Mouse (Mus musculus): ENCODE data around the gene Ace3.
A peak's percentile ranks its signal among the peaks of the same experiment; 100 is the strongest.

The Ace3 gene

DNA sequence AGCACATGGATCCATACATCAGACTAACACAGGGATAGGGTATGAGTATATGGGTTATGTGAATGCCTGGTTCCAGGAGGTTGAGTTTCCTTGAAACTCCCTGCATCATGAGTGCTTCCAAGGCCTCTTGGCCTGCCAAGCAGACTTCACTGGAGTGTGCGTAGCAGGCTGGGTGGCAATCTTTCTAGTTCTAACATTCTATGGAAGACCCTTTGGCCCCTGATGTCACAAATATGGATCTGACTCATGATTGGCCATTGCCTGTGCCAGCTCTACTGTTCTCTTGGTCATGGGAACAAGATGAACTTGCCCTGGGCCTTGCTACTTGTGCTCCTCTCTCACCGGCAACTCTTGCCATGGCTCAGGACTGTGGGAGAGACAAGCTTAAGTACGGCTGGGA lies at the start of gene Ace3:
TSS of gene Ace3 (plus strand) at position 301 of the 400 bp plus-strand sequence.
- no peak for TF ChIP-seq GATA4 (IDR thresholded peaks at IDR 0.05; ENCODE audit: insufficient replicate concordance, low read length)

DNA sequence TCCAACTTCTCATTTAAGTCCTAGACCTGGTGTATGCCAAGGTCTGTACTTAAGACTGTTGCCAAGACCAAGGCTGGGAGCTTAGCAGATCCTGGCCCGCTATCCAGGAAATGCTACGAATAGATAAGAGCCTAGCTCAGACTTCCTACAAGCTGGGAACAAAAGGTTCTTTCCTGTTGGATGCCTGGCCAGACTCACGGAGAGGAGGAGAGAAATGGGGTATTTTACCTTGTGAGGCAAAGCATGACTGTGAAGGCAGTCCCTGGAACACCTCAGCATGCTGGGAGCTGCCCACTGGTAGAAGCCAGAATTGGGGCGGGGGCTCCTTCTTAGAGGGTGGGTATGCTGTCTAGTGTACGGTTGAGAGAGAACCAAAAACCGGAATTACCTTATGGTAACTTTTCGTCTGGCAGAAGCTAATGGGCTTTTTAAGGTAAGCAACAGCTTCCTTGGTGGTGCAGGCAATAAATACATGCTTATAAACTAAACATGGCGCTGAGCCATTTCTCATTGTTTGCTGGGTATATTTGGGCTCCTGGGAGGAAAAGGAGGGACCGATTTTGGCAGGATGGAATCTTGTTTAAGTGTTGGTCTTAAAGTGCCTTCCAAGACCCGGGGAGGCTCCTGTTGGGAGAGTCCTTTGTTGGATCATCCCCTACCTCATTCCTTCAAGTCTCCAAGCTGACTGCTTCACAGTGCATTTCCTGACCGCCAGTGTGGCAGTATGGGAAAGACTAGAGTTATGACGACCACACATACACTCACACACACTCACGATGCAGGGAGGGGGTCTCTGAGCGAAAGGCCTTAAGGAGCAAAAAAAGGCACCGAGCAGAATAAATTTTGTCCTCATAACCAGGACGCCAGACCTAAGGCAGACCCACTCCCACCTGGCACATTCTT lies 49.5 kb upstream of the Ace3 start:
- peak; percentile 59 for TF ChIP-seq GATA4 (IDR thresholded peaks at IDR 0.05; ENCODE audit: insufficient replicate concordance, low read length)

DNA sequence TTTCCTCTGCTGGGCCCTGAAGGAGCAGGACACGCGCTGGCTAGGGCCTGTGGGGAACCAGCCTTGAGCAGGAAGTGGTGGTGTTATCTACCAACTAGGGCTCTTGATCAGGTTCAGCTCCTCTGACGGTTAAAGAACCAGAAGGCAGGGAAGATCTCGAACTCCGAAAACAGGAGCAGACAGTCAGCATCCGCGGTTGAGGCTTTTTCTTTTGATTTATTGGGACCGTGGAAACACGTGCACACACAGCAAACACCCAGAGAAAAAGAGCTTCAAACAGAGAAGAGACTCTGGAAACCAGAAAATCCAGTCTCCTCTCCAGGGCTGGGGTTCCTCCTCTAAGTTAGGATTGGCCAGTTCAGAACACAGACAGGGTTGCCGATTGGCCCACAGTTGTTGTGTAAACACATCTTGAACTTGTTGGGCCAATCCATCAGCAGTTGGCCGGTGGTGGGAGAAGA lies 47.8 kb upstream of the Ace3 start:
- TF ChIP-seq GATA4 (IDR thresholded peaks at IDR 0.05; ENCODE audit: insufficient replicate concordance, low read length), result no peak

DNA sequence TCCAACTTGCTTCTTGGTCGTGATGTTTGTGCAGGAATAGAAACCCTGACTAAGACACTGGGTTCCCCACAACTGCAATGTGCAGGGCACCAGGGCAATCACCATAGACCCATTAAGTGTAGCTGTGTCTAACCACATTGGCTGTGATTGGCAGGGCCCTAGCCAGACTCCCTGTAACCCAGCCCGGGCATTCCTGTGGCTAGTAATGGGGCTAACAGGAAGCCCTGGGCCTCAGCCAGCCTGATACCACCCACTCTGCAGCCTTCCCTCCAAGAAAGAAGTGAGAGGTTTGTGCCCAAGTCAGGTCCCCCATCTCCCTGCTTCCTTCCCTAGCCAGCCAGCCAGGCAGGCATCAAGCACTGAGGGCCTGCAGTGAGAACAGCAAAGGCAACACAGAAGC lies 46.2 kb upstream of the Ace3 start:
- TF ChIP-seq GATA4 (IDR thresholded peaks at IDR 0.05; ENCODE audit: insufficient replicate concordance, low read length), result no peak

DNA sequence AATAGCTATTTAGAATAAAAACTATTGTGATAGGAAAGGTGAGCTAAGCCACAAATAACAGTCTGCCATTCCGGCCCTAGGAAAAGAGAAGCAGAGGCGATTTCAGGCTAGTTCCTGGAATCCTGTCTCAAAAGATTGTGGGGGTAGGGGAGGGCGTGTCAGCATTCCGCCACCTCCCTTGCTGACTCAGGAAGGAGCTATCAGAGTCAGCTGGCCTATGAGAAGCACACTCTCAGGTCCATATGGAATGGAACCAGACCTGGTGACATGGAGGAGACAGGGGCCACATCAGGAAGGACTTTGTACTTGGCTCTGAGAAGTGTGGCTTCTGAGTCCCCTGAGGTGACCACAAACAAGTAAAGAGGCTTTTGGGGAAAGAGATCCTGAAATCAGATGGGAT lies 44.0 kb upstream of the Ace3 start:
- no peak for TF ChIP-seq GATA4 (IDR thresholded peaks at IDR 0.05; ENCODE audit: insufficient replicate concordance, low read length)

DNA sequence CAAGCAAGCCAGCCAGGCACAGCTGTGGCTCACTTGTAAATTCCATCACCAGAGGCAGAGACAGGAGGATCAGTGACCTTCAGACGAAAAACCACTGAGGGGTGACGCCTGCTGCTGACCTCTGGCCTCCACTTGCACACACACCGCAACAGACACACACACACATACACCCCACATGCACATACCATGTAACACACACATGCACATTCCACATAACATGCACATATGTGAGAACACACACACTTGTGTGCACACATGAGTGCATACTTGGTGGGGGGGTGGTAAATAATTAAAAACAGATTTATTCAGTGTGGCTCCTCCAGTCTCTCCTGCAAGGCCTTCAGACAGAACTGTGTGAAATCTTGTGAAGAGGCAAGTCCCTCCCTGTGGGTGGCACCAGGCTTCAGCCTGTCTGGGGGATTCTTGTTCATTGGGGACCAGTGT lies 42.9 kb upstream of the Ace3 start:
- TF ChIP-seq GATA4 (IDR thresholded peaks at IDR 0.05; ENCODE audit: insufficient replicate concordance, low read length), result no peak

DNA sequence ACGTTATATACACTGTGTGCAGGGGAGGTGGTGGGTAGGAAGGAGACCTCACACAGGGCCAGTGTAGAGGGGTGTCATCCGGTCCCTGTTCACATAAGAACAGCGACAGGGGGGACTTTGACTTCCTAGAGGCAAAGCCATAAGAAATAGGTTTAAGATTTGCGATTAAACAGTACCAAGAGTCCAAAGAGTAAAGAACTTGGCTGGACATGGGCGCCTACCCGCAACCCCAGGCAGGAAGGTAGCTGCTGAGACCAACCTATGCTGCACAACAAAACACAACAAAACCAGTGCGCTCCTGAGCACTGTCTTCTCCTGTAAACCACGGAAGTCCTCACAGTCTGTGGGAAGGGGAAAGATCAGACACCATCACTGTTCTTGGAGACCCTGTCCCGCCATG lies 42.4 kb upstream of the Ace3 start:
- no peak for TF ChIP-seq GATA4 (IDR thresholded peaks at IDR 0.05; ENCODE audit: insufficient replicate concordance, low read length)

DNA sequence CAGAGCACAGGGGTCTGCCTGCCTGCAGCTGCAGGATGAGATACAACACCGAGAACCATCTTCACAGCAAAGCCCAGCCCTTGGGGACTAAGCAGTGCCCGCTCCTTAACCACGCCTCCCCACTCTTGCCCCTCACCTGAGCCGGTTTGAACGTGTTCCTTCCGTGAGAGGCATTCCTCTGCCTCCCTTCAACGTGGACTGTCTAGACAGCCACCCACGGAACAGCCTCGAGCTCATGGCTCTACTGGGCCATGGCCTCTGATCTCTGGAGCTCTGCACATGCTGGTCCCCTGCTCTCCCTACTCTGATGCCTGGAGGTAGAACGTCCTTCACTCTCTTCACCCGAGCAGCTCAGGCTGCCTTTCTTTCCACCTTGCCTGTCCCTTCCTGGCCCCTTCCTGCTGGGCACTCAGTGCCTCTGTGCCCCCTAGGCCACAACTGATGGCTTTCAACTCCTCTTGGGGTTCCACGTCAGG lies 41.5 kb upstream of the Ace3 start, which contains the start of gene Cyb561:
TSS of gene Cyb561 (minus strand) at position 426 of the 476 bp plus-strand sequence.
- no peak for TF ChIP-seq GATA4 (IDR thresholded peaks at IDR 0.05; ENCODE audit: insufficient replicate concordance, low read length)

DNA sequence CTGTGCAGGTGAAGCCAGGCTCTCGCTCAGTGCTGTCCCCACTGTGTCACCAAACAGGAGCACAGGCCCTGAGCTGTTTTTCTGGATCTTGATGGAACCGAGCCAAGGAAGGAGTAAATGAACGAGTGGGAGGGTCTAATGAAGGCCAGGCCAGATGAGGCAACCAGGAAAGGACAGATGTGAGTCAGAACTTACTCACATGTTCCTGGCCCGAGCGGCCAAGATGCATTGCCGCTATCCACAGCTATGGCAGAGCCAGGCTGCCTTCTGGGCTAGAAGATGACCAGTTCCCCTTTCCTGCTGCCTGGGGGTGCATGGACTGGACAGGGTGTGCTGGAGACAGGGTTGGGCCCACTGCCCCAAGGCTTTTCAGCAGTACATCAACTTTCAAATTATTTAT lies 41.1 kb upstream of the Ace3 start:
- TF ChIP-seq GATA4 (IDR thresholded peaks at IDR 0.05; ENCODE audit: insufficient replicate concordance, low read length), result no peak

DNA sequence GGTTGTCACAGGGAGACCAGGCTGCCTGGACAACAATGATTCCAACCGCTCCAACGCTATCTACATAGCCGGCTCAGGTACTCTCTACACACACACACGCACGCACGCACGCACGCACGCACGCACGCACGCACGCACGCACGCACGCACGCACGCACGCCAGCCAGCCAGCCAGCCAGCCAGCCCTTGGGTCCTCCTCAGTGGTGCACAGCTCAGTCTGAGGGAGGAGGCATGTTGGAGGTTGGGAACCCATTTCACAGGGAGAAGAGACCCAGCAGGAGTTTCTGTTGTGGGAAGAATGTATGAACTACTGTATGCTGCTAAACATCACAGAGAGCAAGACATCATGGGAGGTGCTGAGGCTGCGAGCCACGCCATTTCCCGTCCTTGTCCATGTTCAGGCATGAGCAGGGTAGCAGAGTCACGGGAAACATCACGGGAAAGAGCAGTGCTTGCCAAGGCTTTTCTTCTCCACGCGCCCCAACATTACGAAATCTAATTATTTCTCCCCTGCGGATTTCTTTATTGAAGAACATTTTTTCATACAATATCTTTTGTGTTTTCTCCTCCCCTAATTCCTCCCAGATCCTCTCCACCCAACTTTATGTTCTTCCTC lies 38.6 kb upstream of the Ace3 start:
- TF ChIP-seq GATA4 (IDR thresholded peaks at IDR 0.05; ENCODE audit: insufficient replicate concordance, low read length), result no peak

DNA sequence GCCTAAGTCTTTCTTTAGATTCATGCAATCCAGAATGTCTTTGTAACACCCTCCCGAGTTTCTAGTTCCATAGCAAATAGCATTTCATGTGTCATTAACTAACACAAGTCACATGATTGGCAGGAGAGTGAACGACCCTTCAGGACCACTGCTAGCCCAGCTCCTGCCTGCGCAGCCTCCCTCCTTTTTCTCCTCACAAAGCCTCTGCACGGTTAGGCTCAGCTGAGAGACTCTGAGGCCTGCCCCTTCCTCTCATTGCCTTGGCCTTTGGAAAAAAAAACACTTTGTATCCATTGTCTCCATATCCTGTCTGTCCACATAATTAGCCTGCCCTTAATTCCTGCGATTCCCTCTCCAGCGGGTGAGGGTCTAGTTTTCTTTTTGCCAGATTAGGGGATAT lies 37.0 kb upstream of the Ace3 start:
- no peak for TF ChIP-seq GATA4 (IDR thresholded peaks at IDR 0.05; ENCODE audit: insufficient replicate concordance, low read length)

DNA sequence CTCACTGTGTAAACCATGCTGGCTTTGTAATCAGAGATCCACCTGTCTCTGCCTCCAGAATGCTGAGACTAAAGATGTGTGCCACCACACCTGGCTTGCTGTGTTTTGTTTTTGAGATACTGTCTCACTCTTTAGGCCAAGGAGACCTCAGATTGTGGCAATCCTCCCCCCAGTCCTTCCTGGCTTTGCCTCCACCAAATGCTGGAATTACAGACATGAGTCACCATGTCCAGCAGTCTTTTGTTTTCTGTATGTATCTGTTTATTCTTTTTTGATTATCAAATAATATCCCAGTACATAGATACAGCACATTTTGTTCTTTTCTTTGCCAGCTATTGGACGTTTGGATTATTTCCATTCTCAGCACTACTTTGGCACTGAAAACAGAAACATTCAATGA lies 35.9 kb upstream of the Ace3 start:
- no peak for TF ChIP-seq GATA4 (IDR thresholded peaks at IDR 0.05; ENCODE audit: insufficient replicate concordance, low read length)

DNA sequence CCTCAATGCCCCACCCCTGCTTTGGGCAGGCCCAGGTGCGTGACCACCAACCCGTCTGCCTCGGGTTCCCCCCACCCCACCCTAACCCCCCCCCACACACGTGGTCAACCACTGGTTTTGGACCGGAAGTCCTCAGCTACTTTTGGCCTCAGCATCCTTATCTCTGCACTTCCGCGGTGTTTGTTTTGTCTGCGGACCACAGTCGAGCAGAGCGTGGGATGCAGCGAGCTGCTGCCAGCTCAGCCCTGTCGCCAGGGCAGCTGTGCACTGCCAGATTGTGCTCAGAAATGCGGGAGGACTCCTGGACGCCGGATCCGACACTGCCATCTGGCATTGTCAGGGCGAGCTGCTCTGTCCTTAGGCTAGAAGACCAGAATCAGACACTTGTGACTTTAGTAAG lies 35.1 kb upstream of the Ace3 start:
- peak; percentile 76; the same call in 1 of the 2 replicates for TF ChIP-seq GATA4 (IDR thresholded peaks at IDR 0.05; ENCODE audit: insufficient replicate concordance, low read length)

DNA sequence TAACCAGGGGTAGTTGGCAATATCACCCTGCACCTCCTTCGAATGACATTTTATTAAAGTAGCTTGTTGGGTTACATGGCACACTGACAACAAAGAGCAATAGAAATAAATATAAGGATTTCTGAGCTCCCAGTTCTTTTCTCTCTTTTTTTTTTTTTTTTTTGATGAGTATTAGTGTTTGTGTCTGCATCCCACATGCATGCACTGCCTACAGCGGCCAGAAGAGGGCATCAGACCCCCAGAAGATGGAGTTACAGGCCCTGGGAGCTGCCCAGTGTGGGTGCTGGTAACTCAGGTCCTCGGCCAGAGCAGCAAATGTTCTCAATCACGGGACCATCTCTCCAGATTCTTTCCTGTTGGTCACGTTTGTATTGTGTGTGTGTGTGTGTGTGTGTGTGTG lies 29.8 kb upstream of the Ace3 start:
- no peak for TF ChIP-seq GATA4 (IDR thresholded peaks at IDR 0.05; ENCODE audit: insufficient replicate concordance, low read length)

DNA sequence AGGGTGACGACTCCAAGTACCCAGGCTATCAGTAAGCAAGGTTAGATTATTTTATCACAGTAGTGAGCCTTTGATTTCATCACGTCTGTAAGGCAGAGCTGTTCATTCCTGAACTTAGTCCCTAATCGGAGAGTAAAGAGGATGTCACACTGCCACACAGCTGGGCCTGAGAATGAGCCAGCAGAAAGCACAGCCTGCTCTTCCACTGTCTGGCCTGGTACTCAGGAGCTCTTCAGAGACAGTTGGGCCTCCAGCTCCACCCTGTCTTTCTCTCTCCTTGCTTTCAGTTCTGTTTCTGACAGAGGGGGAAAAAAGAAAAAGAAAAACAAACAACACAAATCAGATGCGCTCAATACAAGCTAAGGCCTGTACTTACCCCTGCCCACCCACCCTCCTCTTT lies 28.2 kb upstream of the Ace3 start:
- no peak for TF ChIP-seq GATA4 (IDR thresholded peaks at IDR 0.05; ENCODE audit: insufficient replicate concordance, low read length)
